Mouse (Mus musculus): ENCODE results near the gene Kmt5a.
"Not testable (repeated sequence)": the region's sequence is repeated elsewhere in the genome, so short reads cannot be mapped to it uniquely, and the experiment has no call there.

The Kmt5a gene

GRCm38 (mm10) chr5:124445621-124446293 lies 6.0 kb downstream of the Kmt5a start:
- no peak for DNase-seq (ENCODE audit: low read depth, low spot score)

GRCm38 (mm10) chr5:124446301-124446881 lies 6.7 kb downstream of the Kmt5a start:
- no peak for DNase-seq (ENCODE audit: low read depth, low spot score)

GRCm38 (mm10) chr5:124449494-124449893 lies 9.8 kb downstream of the Kmt5a start:
- no peak for DNase-seq (ENCODE audit: low read depth, low spot score)

GRCm38 (mm10) chr5:124450051-124450450 lies 10.3 kb downstream of the Kmt5a start:
- no peak for DNase-seq (ENCODE audit: low read depth, low spot score)

- no peak for DNase-seq (ENCODE audit: low read depth, low spot score)
Measured at GRCm38 (mm10) chr5:124450641-124451340, 11.1 kb downstream of the Kmt5a start.

- no peak for DNase-seq (ENCODE audit: low read depth, low spot score)
Measured at GRCm38 (mm10) chr5:124452494-124453228, 12.9 kb downstream of the Kmt5a start.

GRCm38 (mm10) chr5:124453339-124454081 lies 13.8 kb downstream of the Kmt5a start:
- no peak for DNase-seq (ENCODE audit: low read depth, low spot score)

- DNase-seq (ENCODE audit: low read depth, low spot score): no peak
Measured at GRCm38 (mm10) chr5:124454082-124454419, 14.3 kb downstream of the Kmt5a start.

GRCm38 (mm10) chr5:124456762-124457161 lies 17.0 kb downstream of the Kmt5a start:
- DNase-seq (ENCODE audit: low read depth, low spot score): no peak

GRCm38 (mm10) chr5:124460922-124461321 lies 21.2 kb downstream of the Kmt5a start:
- DNase-seq (ENCODE audit: low read depth, low spot score): not testable (repeated sequence)

- no peak for DNase-seq (ENCODE audit: low read depth, low spot score)
Measured at GRCm38 (mm10) chr5:124462297-124463025, 22.7 kb downstream of the Kmt5a start.

- DNase-seq (ENCODE audit: low read depth, low spot score): no peak
Measured at GRCm38 (mm10) chr5:124463462-124463861, 23.7 kb downstream of the Kmt5a start.

GRCm38 (mm10) chr5:124464905-124465304 lies 25.2 kb downstream of the Kmt5a start:
- DNase-seq (ENCODE audit: low read depth, low spot score): no peak

GRCm38 (mm10) chr5:124467766-124468165 lies 28.0 kb downstream of the Kmt5a start:
- DNase-seq (ENCODE audit: low read depth, low spot score): no peak

- DNase-seq (ENCODE audit: low read depth, low spot score): no peak
Measured at GRCm38 (mm10) chr5:124468365-124468764, 28.6 kb downstream of the Kmt5a start.

GRCm38 (mm10) chr5:124469486-124469885 lies 29.8 kb downstream of the Kmt5a start:
- no peak for DNase-seq (ENCODE audit: low read depth, low spot score)

GRCm38 (mm10) chr5:124470591-124471171 lies 31.0 kb downstream of the Kmt5a start:
- no peak for DNase-seq (ENCODE audit: low read depth, low spot score)

- DNase-seq (ENCODE audit: low read depth, low spot score): no peak
Measured at GRCm38 (mm10) chr5:124478873-124479204, 39.1 kb downstream of the Kmt5a start.

GRCm38 (mm10) chr5:124480119-124480518 lies 40.4 kb downstream of the Kmt5a start:
- DNase-seq (ENCODE audit: low read depth, low spot score): no peak

- no peak for DNase-seq (ENCODE audit: low read depth, low spot score)
Measured at GRCm38 (mm10) chr5:124481714-124482113, 42.0 kb downstream of the Kmt5a start.
